Mouse (Mus musculus): ENCODE results near the gene Mia.

DNA sequence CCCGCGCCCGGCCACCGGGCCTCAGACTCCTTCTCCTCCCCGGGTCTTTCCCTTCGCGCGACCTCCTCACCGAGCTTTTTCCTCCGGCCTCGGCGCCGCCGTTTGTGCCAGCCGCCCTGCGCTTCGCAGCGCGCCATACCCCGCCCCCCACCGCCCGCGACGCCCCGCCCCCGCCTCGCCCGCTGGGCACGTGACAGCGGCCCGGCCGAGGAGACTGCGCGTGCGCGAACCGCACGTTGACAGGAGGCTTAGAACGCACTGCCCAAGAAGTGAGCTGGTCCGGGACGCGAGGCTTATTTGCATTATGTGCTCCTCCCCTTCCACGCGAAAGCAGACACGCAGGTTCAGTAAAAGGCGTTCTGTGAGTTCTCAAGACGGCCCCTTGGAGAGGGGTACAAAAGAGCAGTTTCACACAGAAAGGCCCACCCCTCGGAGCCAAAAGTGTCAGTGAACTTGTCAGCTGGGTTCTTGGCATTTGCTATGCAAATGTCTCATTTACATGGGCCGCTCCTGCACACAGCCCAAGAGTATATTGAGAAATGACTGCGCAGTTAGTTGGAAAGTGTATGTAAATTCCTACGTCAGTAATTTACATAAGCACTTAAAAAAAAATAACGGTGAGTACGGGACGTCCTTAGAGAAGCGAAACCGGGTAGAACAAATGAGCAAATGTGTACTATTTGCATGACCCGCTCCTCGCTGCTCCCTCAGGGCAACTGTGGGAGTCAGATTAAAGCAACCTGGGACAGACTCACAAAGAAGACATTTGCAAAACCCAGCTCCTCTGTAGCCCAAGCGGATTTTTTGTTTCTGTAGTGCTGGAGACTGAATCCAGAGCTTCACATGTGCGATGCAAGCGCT lies 14.1 kb downstream of the Mia start, which contains the start of gene Egln2:
- TF ChIP-seq POLR2A (IDR thresholded peaks at IDR 0.05; ENCODE audit: borderline replicate concordance, extremely low read depth, low read depth, low read length): peak; percentile 91; the same call in 1 of the 2 replicates
- no peak for TF ChIP-seq CTCF (IDR thresholded peaks at IDR 0.05; ENCODE audit: insufficient read depth, low read length)
